ENCODE assay signal across 13 mouse cellular contexts in genomic region chr6:119419412-119419811, GRCm38 (mm10). TPM values are rescaled to one million over a fixed set of nuclear protein-coding genes. Genes with fewer than 3 reads are reported as not detected.
DNase-seq lines count a peak whose midpoint lies in the region; ATAC-seq and TF ChIP-seq lines count a peak whose summit lies in the region.
"Had no signal": no experiment of that assay in that cellular context is flagged by ENCODE, and none has a peak within 500 bp of the region (broad histone marks: within the 10 kb centered on the region; RNA-seq: fewer than 3 reads in every experiment).

No protein-coding gene starts in this region.

- DNase-seq in cerebellum, adult 2 months, result no peak
- DNase-seq in cerebellum, postnatal 14 days, result no peak
- no peak for DNase-seq in hindbrain, embryonic 14.5 days (ENCODE audit: low spot score)
- no peak for DNase-seq in thymus, postnatal 10 days (ENCODE audit: low spot score in 2 of 2)
- DNase-seq: liver, postnatal 0 days had no signal

- ATAC-seq in hindbrain, embryonic 14.5 days (ENCODE audit: low FRiP score), result no peak
- no peak for ATAC-seq in hindbrain, embryonic 12.5 days (ENCODE audit: low FRiP score)
- no peak for ATAC-seq in midbrain, embryonic 12.5 days (ENCODE audit: low FRiP score, low read depth)
- no peak for ATAC-seq in midbrain, embryonic 15.5 days (replicated peaks)
- no peak for ATAC-seq in erythroid progenitor cell, adult 5-6 weeks (replicated peaks; ENCODE audit: low FRiP score, poor library complexity, severe bottlenecking)
- ATAC-seq: activated CD4-positive, CD25-positive, alpha-beta regulatory T cell, adult 4 months; inflammation-experienced regulatory T-cells, adult 6 months had no signal

- no peaks in the 10 kb centered on the region for H3K9me3 ChIP-seq in hindbrain, embryonic 14.5 days (ENCODE audit: control insufficient read depth, low read length)
- no peaks in the 10 kb centered on the region for H3K9me3 ChIP-seq in hindbrain, embryonic 12.5 days (replicated peaks)
- H3K9me3 ChIP-seq in midbrain, embryonic 12.5 days, result no peaks in the 10 kb centered on the region
- no peaks in the 10 kb centered on the region for H3K9me3 ChIP-seq in midbrain, embryonic 15.5 days
- H3K9me3 ChIP-seq: G1E; limb, embryonic 10.5 days had no signal

- TF ChIP-seq POLR2A in cerebellum, adult 2 months (IDR thresholded peaks at IDR 0.05; ENCODE audit: borderline replicate concordance, insufficient read depth, low read length), result no peak

- H3K4me3 ChIP-seq in cerebellum, adult 2 months (replicated peaks; ENCODE audit: insufficient read depth, low read depth, low read length), result no peak overlapping the region
- H3K4me3 ChIP-seq in hindbrain, embryonic 14.5 days (replicated peaks; ENCODE audit: low read length), result no peak overlapping the region
- no peak overlapping the region for H3K4me3 ChIP-seq in hindbrain, embryonic 12.5 days
- no peak overlapping the region for H3K4me3 ChIP-seq in midbrain, embryonic 12.5 days
- no peak overlapping the region for H3K4me3 ChIP-seq in midbrain, embryonic 15.5 days
- H3K4me3 ChIP-seq: limb, embryonic 10.5 days had no signal

- H3K27ac ChIP-seq in cerebellum, adult 2 months (ENCODE audit: insufficient read depth, low read length), result peak overlapping the region; percentile 72; the same call in 1 of the 2 replicates
- 0 out of 2 replicates have a peak overlapping the region, but pooled peaks have one; percentile 14 for H3K27ac ChIP-seq in hindbrain, embryonic 14.5 days
- no peak overlapping the region for H3K27ac ChIP-seq in hindbrain, embryonic 12.5 days
- peak overlapping the region; percentile 58; the same call in 1 of the 2 replicates for H3K27ac ChIP-seq in midbrain, embryonic 12.5 days (replicated peaks)
- no peak overlapping the region for H3K27ac ChIP-seq in midbrain, embryonic 15.5 days

- TF ChIP-seq CTCF in cerebellum, adult 2 months (IDR thresholded peaks at IDR 0.05; ENCODE audit: borderline replicate concordance, insufficient read depth, low read depth, low read length), result no peak

- no peaks in the 10 kb centered on the region for H3K36me3 ChIP-seq in hindbrain, embryonic 14.5 days (replicated peaks; ENCODE audit: control insufficient read depth, insufficient read depth)
- no peaks in the 10 kb centered on the region for H3K36me3 ChIP-seq in hindbrain, embryonic 12.5 days
- no peaks in the 10 kb centered on the region for H3K36me3 ChIP-seq in midbrain, embryonic 12.5 days
- no peaks in the 10 kb centered on the region for H3K36me3 ChIP-seq in midbrain, embryonic 15.5 days (replicated peaks)
- H3K36me3 ChIP-seq: G1E; limb, embryonic 10.5 days had no signal

- WGBS in cerebellum, adult 2 months, result 63% methylated on average over 7 of the region's 7 CpGs
- 27% methylated on average over 7 of the region's 7 CpGs for WGBS in hindbrain, embryonic 14.5 days
- WGBS in hindbrain, embryonic 12.5 days, result 27% methylated on average over 7 of the region's 7 CpGs
- WGBS in midbrain, embryonic 12.5 days, result 26% methylated on average over 7 of the region's 7 CpGs
- 23% methylated on average over 7 of the region's 7 CpGs for WGBS in midbrain, embryonic 15.5 days

- H3K4me1 ChIP-seq in cerebellum, adult 2 months (ENCODE audit: control insufficient read depth, insufficient read depth, low read length), result no peaks in the 10 kb centered on the region
- 0 out of 2 replicates have a peak, but pooled peaks cover 5% of the 10 kb centered on the region for H3K4me1 ChIP-seq in hindbrain, embryonic 14.5 days (replicated peaks; ENCODE audit: control insufficient read depth, insufficient read depth, low read length)
- peaks cover 15% of the 10 kb centered on the region for H3K4me1 ChIP-seq in hindbrain, embryonic 12.5 days
- peaks cover 17% of the 10 kb centered on the region for H3K4me1 ChIP-seq in midbrain, embryonic 12.5 days
- 0 out of 2 replicates have a peak, but pooled peaks cover 4% of the 10 kb centered on the region for H3K4me1 ChIP-seq in midbrain, embryonic 15.5 days

- no peaks in the 10 kb centered on the region for H3K27me3 ChIP-seq in cerebellum, adult 2 months (ENCODE audit: control insufficient read depth, insufficient read depth, low read length)
- H3K27me3 ChIP-seq in hindbrain, embryonic 14.5 days (ENCODE audit: control insufficient read depth, insufficient read depth, low read length), result no peaks in the 10 kb centered on the region
- no peaks in the 10 kb centered on the region for H3K27me3 ChIP-seq in hindbrain, embryonic 12.5 days
- H3K27me3 ChIP-seq in midbrain, embryonic 12.5 days, result peaks cover 44% of the 10 kb centered on the region
- no peaks in the 10 kb centered on the region for H3K27me3 ChIP-seq in midbrain, embryonic 15.5 days (replicated peaks)

- no peak overlapping the region for H3K4me2 ChIP-seq in hindbrain, embryonic 14.5 days (replicated peaks)
- H3K4me2 ChIP-seq in hindbrain, embryonic 12.5 days (replicated peaks), result no peak overlapping the region
- H3K4me2 ChIP-seq in midbrain, embryonic 12.5 days (replicated peaks), result no peak overlapping the region
- H3K4me2 ChIP-seq in midbrain, embryonic 15.5 days, result no peak overlapping the region

- no peak overlapping the region for H3K9ac ChIP-seq in hindbrain, embryonic 14.5 days
- no peak overlapping the region for H3K9ac ChIP-seq in hindbrain, embryonic 12.5 days
- H3K9ac ChIP-seq in midbrain, embryonic 12.5 days (replicated peaks), result no peak overlapping the region
- no peak overlapping the region for H3K9ac ChIP-seq in midbrain, embryonic 15.5 days
- H3K9ac ChIP-seq: liver, postnatal 0 days had no signal

RNA-seq across cellular contexts. Expression of gene Adipor2, which starts 1.9 kb away (rescaled TPM):
- polyA plus RNA-seq in cerebellum, adult 2 months (2012; rRNA removed), result 52.4 and 54.0 TPM in 2 replicates
- 27.3 and 27.8 TPM in 2 replicates for polyA plus RNA-seq in hindbrain, embryonic 14.5 days (2014; fragmentation: Nextera tagmentation; extraction: Ambion mirVana)
- 35.0 and 37.0 TPM in 2 replicates for polyA plus RNA-seq in hindbrain, embryonic 12.5 days (2016; fragmentation: Nextera tagmentation; extraction: Ambion mirVana)
- polyA plus RNA-seq in midbrain, embryonic 12.5 days (2016; fragmentation: Nextera tagmentation; extraction: Ambion mirVana), result 36.6 and 37.6 TPM in 2 replicates
- polyA plus RNA-seq in midbrain, embryonic 15.5 days (2015; fragmentation: Nextera tagmentation; extraction: Ambion mirVana), result 39.2 and 39.3 TPM in 2 replicates
- total RNA-seq in erythroid progenitor cell, adult 5-6 weeks (2015; ENCODE audit: low replicate concordance), result 41.4 and 46.5 TPM in 2 replicates
- 54.3 and 63.2 TPM in 2 replicates for total RNA-seq in erythroid progenitor cell, adult 5-6 weeks (2017; ENCODE audit: low replicate concordance)

Comparison
In these comparisons a context has a peak if more than half of its experiments do, and no peak if none do; other contexts are left out.
1. H3K27ac ChIP-seq: peak in cerebellum, adult 2 months (single experiment), hindbrain, embryonic 14.5 days (single experiment) and midbrain, embryonic 12.5 days (single experiment); none in hindbrain, embryonic 12.5 days (single experiment) and midbrain, embryonic 15.5 days (single experiment).